Mouse (Mus musculus): ENCODE measurements around the gene Syt1. TPM values are rescaled to one million over a fixed set of nuclear protein-coding genes. Genes with fewer than 3 reads are reported as not detected.

The Syt1 gene
- polyA plus RNA-seq, 1 experiment from 2014 or later, result 26.6 TPM

GRCm38 (mm10) chr10:108832248-108832647 is 178.5 kb downstream of the Syt1 start:
- Histone ChIP-seq H3K9ac (ENCODE audit: low read length) (no peak overlapping the region), H3K4me2 (ENCODE audit: low read depth) (no peak overlapping the region), H3K9me3 (ENCODE audit: control insufficient read depth, low read length) (no peaks in the 10 kb centered on the region), H3K4me3 (ENCODE audit: low read depth, low read length) (no peak overlapping the region), H3K27ac (ENCODE audit: low read depth, low read length) (no peak overlapping the region), H3K36me3 (ENCODE audit: control insufficient read depth, insufficient read depth, low read length) (no peaks in the 10 kb centered on the region), H3K4me1 (ENCODE audit: control insufficient read depth, insufficient read depth, low read length) (no peaks in the 10 kb centered on the region), H3K27me3 (ENCODE audit: control insufficient read depth, insufficient read depth, low read length) (no peaks in the 10 kb centered on the region)
- ATAC-seq (ENCODE audit: insufficient read depth, low FRiP score, low TSS enrichment) (no peak), DNase-seq (ENCODE audit: low spot score) (peak; percentile 10)
- 90% methylated on average over 6 of the region's 6 CpGs for WGBS

- 81% methylated on average over 6 of the region's 6 CpGs for WGBS
- ATAC-seq (ENCODE audit: insufficient read depth, low FRiP score, low TSS enrichment) (no peak), DNase-seq (ENCODE audit: low spot score) (no peak)
- Histone ChIP-seq H3K9ac (ENCODE audit: low read length) (no peak overlapping the region), H3K4me2 (ENCODE audit: low read depth) (no peak overlapping the region), H3K4me3 (ENCODE audit: low read depth, low read length) (no peak overlapping the region), H3K36me3 (ENCODE audit: control insufficient read depth, insufficient read depth, low read length) (no peaks in the 10 kb centered on the region), H3K9me3 (ENCODE audit: control insufficient read depth, low read length) (no peaks in the 10 kb centered on the region), H3K27me3 (ENCODE audit: control insufficient read depth, insufficient read depth, low read length) (no peaks in the 10 kb centered on the region), H3K4me1 (ENCODE audit: control insufficient read depth, insufficient read depth, low read length) (no peaks in the 10 kb centered on the region), H3K27ac (ENCODE audit: low read depth, low read length) (no peak overlapping the region)
Observed at GRCm38 (mm10) chr10:108831801-108832200, 179.0 kb downstream of the Syt1 start.

GRCm38 (mm10) chr10:108822273-108822672 is 188.5 kb downstream of the Syt1 start:
- DNase-seq (ENCODE audit: low spot score), result no peak
- WGBS, result 79% methylated on average over 6 of the region's 6 CpGs
- no peak; the same call in 1 of the 2 replicates for ATAC-seq (ENCODE audit: insufficient read depth, low FRiP score, low TSS enrichment)

GRCm38 (mm10) chr10:108815339-108815738 is 195.4 kb downstream of the Syt1 start:
- 80% methylated on average over 6 of the region's 6 CpGs for WGBS
- ATAC-seq (ENCODE audit: insufficient read depth, low FRiP score, low TSS enrichment), result no peak

More at GRCm38 (mm10) chr10:108822273-108822672, 188.5 kb downstream of the Syt1 start:
- Histone ChIP-seq H3K36me3 (ENCODE audit: control insufficient read depth, insufficient read depth, low read length) (no peaks in the 10 kb centered on the region), H3K9ac (ENCODE audit: low read length) (no peak overlapping the region), H3K4me1 (ENCODE audit: control insufficient read depth, insufficient read depth, low read length) (no peaks in the 10 kb centered on the region), H3K9me3 (ENCODE audit: control insufficient read depth, low read length) (no peaks in the 10 kb centered on the region), H3K27ac (ENCODE audit: low read depth, low read length) (no peak overlapping the region), H3K27me3 (ENCODE audit: control insufficient read depth, insufficient read depth, low read length) (no peaks in the 10 kb centered on the region), H3K4me2 (ENCODE audit: low read depth) (no peak overlapping the region), H3K4me3 (ENCODE audit: low read depth, low read length) (no peak overlapping the region)

GRCm38 (mm10) chr10:108804380-108804779 is 206.4 kb downstream of the Syt1 start:
- DNase-seq (ENCODE audit: low spot score), result no peak

More at GRCm38 (mm10) chr10:108815339-108815738, 195.4 kb downstream of the Syt1 start:
- Histone ChIP-seq H3K27ac (ENCODE audit: low read depth, low read length) (no peak overlapping the region), H3K4me2 (ENCODE audit: low read depth) (no peak overlapping the region), H3K27me3 (ENCODE audit: control insufficient read depth, insufficient read depth, low read length) (no peaks in the 10 kb centered on the region), H3K4me1 (ENCODE audit: control insufficient read depth, insufficient read depth, low read length) (no peaks in the 10 kb centered on the region), H3K9me3 (ENCODE audit: control insufficient read depth, low read length) (no peaks in the 10 kb centered on the region), H3K36me3 (ENCODE audit: control insufficient read depth, insufficient read depth, low read length) (no peaks in the 10 kb centered on the region), H3K4me3 (ENCODE audit: low read depth, low read length) (no peak overlapping the region), H3K9ac (ENCODE audit: low read length) (no peak overlapping the region)
- DNase-seq (ENCODE audit: low spot score), result no peak

GRCm38 (mm10) chr10:108800776-108801175 is 210.0 kb downstream of the Syt1 start:
- Histone ChIP-seq H3K9me3 (ENCODE audit: control insufficient read depth, low read length) (no peaks in the 10 kb centered on the region), H3K9ac (ENCODE audit: low read length) (no peak overlapping the region), H3K27ac (ENCODE audit: low read depth, low read length) (no peak overlapping the region), H3K36me3 (ENCODE audit: control insufficient read depth, insufficient read depth, low read length) (no peaks in the 10 kb centered on the region), H3K4me3 (ENCODE audit: low read depth, low read length) (no peak overlapping the region), H3K4me1 (ENCODE audit: control insufficient read depth, insufficient read depth, low read length) (no peaks in the 10 kb centered on the region), H3K4me2 (ENCODE audit: low read depth) (no peak overlapping the region), H3K27me3 (ENCODE audit: control insufficient read depth, insufficient read depth, low read length) (no peaks in the 10 kb centered on the region)
- ATAC-seq (ENCODE audit: insufficient read depth, low FRiP score, low TSS enrichment) (no peak), DNase-seq (ENCODE audit: low spot score) (no peak)
- WGBS, result 92% methylated on average over 7 of the region's 7 CpGs

More at GRCm38 (mm10) chr10:108804380-108804779, 206.4 kb downstream of the Syt1 start:
- Histone ChIP-seq H3K36me3 (ENCODE audit: control insufficient read depth, insufficient read depth, low read length) (no peaks in the 10 kb centered on the region), H3K4me3 (ENCODE audit: low read depth, low read length) (no peak overlapping the region), H3K9me3 (ENCODE audit: control insufficient read depth, low read length) (no peaks in the 10 kb centered on the region), H3K27me3 (ENCODE audit: control insufficient read depth, insufficient read depth, low read length) (no peaks in the 10 kb centered on the region), H3K4me2 (ENCODE audit: low read depth) (no peak overlapping the region), H3K27ac (ENCODE audit: low read depth, low read length) (no peak overlapping the region), H3K4me1 (ENCODE audit: control insufficient read depth, insufficient read depth, low read length) (no peaks in the 10 kb centered on the region), H3K9ac (ENCODE audit: low read length) (no peak overlapping the region)
- WGBS, result 68% methylated on average over 1 of the region's 1 CpGs
- no peak for ATAC-seq (ENCODE audit: insufficient read depth, low FRiP score, low TSS enrichment)

GRCm38 (mm10) chr10:108798826-108799225 is 212.0 kb downstream of the Syt1 start:
- H3K36me3 ChIP-seq (ENCODE audit: control insufficient read depth, insufficient read depth, low read length), result no peaks in the 10 kb centered on the region
- DNase-seq (ENCODE audit: low spot score) (no peak), ATAC-seq (ENCODE audit: insufficient read depth, low FRiP score, low TSS enrichment) (no peak)
- WGBS, result 91% methylated on average over 4 of the region's 4 CpGs
- no peak overlapping the region for H3K4me2 ChIP-seq (ENCODE audit: low read depth)
- H3K4me1 ChIP-seq (ENCODE audit: control insufficient read depth, insufficient read depth, low read length), result no peaks in the 10 kb centered on the region
- no peaks in the 10 kb centered on the region for H3K27me3 ChIP-seq (ENCODE audit: control insufficient read depth, insufficient read depth, low read length)
- H3K9me3 ChIP-seq (ENCODE audit: control insufficient read depth, low read length), result no peaks in the 10 kb centered on the region
- no peak overlapping the region for H3K4me3 ChIP-seq (ENCODE audit: low read depth, low read length)
- no peak overlapping the region for H3K9ac ChIP-seq (ENCODE audit: low read length)
- H3K27ac ChIP-seq (ENCODE audit: low read depth, low read length), result no peak overlapping the region

GRCm38 (mm10) chr10:108782817-108783216 is 228.0 kb downstream of the Syt1 start:
- DNase-seq (ENCODE audit: low spot score) (no peak), ATAC-seq (ENCODE audit: insufficient read depth, low FRiP score, low TSS enrichment) (no peak)
- no peak overlapping the region for H3K4me3 ChIP-seq (ENCODE audit: low read depth, low read length)
- H3K4me1 ChIP-seq (ENCODE audit: control insufficient read depth, insufficient read depth, low read length), result no peaks in the 10 kb centered on the region
- H3K9me3 ChIP-seq (ENCODE audit: control insufficient read depth, low read length), result no peaks in the 10 kb centered on the region
- H3K27me3 ChIP-seq (ENCODE audit: control insufficient read depth, insufficient read depth, low read length), result no peaks in the 10 kb centered on the region
- H3K36me3 ChIP-seq (ENCODE audit: control insufficient read depth, insufficient read depth, low read length), result no peaks in the 10 kb centered on the region
- H3K4me2 ChIP-seq (ENCODE audit: low read depth), result no peak overlapping the region
- no peak overlapping the region for H3K27ac ChIP-seq (ENCODE audit: low read depth, low read length)
- WGBS, result 95% methylated on average over 5 of the region's 5 CpGs
- H3K9ac ChIP-seq (ENCODE audit: low read length), result no peak overlapping the region

- Histone ChIP-seq H3K9me3 (ENCODE audit: control insufficient read depth, low read length) (no peaks in the 10 kb centered on the region), H3K27ac (ENCODE audit: low read depth, low read length) (no peak overlapping the region), H3K27me3 (ENCODE audit: control insufficient read depth, insufficient read depth, low read length) (no peaks in the 10 kb centered on the region), H3K36me3 (ENCODE audit: control insufficient read depth, insufficient read depth, low read length) (no peaks in the 10 kb centered on the region), H3K4me3 (ENCODE audit: low read depth, low read length) (no peak overlapping the region), H3K9ac (ENCODE audit: low read length) (no peak overlapping the region), H3K4me2 (ENCODE audit: low read depth) (no peak overlapping the region), H3K4me1 (ENCODE audit: control insufficient read depth, insufficient read depth, low read length) (no peaks in the 10 kb centered on the region)
- ATAC-seq (ENCODE audit: insufficient read depth, low FRiP score, low TSS enrichment) (no peak), DNase-seq (ENCODE audit: low spot score) (no peak)
- 88% methylated on average over 3 of the region's 3 CpGs for WGBS
Observed at GRCm38 (mm10) chr10:108780614-108781013, 230.2 kb downstream of the Syt1 start.
